Mouse (Mus musculus) kidney, embryonic 16.5 days (tissue): Measurements from ENCODE around the gene Cbx1. TPM values are rescaled to one million over a fixed set of nuclear protein-coding genes. Genes with fewer than 3 reads are reported as not detected.
"Not testable (repeated sequence)": the region's sequence is repeated elsewhere in the genome, so short reads cannot be mapped to it uniquely, and the experiment has no call there.

ENCODE experiments used
- ATAC-seq: fragments of 200-750 bp; cut with Nextera tagmentation; 2 replicates; pipeline ENCODE4 v1.8.0; 2017; ENCODE audit warnings: moderate TSS enrichment; ENCODE audit not compliant: low FRiP score, low TSS enrichment
- H3K27ac ChIP-seq: fragments of 300-500 bp; sonication (generic); 2 replicates; pipeline ENCODE4 v1.5.1; 2014; ENCODE audit warnings: low read length
- H3K27me3 ChIP-seq: fragments of 300-500 bp; sonication (generic); 2 replicates; pipeline ENCODE4 v1.6.1; 2014; ENCODE audit warnings: low read length, control low read depth, mixed read lengths; ENCODE audit not compliant: insufficient read depth
- H3K36me3 ChIP-seq: fragments of 300-500 bp; sonication (generic); 2 replicates; pipeline ENCODE4 v1.6.1; 2014; ENCODE audit warnings: low read length, control low read depth, mixed read lengths; ENCODE audit not compliant: insufficient read depth
- H3K4me1 ChIP-seq: fragments of 300-500 bp; sonication (generic); 2 replicates; pipeline ENCODE4 v1.6.1; 2014; ENCODE audit warnings: low read length, control low read depth, mixed read lengths; ENCODE audit not compliant: insufficient read depth
- H3K4me2 ChIP-seq: fragments of 300-500 bp; sonication (generic); replicated peaks from 2 replicates; pipeline ENCODE4 v1.6.1; 2014; ENCODE audit warnings: low read depth, low read length
- H3K4me3 ChIP-seq: fragments of 300-500 bp; sonication (generic); 2 replicates; pipeline ENCODE4 v1.5.1; 2014; ENCODE audit warnings: mild to moderate bottlenecking, low read length
- H3K9ac ChIP-seq: fragments of 300-500 bp; sonication (generic); replicated peaks from 2 replicates; pipeline ENCODE4 v1.6.1; 2014; ENCODE audit warnings: low read length
- H3K9me3 ChIP-seq: fragments of 300-500 bp; sonication (generic); 2 replicates; pipeline ENCODE4 v1.6.1; 2016; ENCODE audit warnings: low read length, control low read depth
- WGBS: fragments of 180-500 bp; shearing (Covaris S2); extraction: QIAGEN DNeasy Blood & Tissue Kit; methylation state at CpG from one replicate; pipeline ENCODE4 v1.1.7; 2014; 5-methylcytosine and 5-hydroxymethylcytosine counted together
- polyA plus RNA-seq: library from polyadenylated mRNA; unstranded; fragments of >200 nt; fragmentation: Nextera tagmentation; extraction: Ambion mirVana; gene quantifications from 2 replicates; pipeline ENCODE4 v1.2.1, GENCODE M21; 2015

Cbx1 gene
- polyA plus RNA-seq, 1 experiment from 2014 or later = 109 TPM

GRCm38 (mm10) chr11:96808066-96808465 lies 19.1 kb downstream of the Cbx1 start:
- Histone ChIP-seq H3K4me2 (no peak overlapping the region), H3K4me3 (no peak overlapping the region), H3K27ac (no peak overlapping the region), H3K4me1 (no peaks in the 10 kb centered on the region), H3K27me3 (no peaks in the 10 kb centered on the region), H3K9ac (no peak overlapping the region), H3K9me3 (no peaks in the 10 kb centered on the region), H3K36me3 (peaks cover 83% of the 10 kb centered on the region)
- 68% methylated on average over 1 of the region's 1 CpGs for WGBS
- ATAC-seq = no peak

- Histone ChIP-seq H3K4me1 (no peaks in the 10 kb centered on the region), H3K9me3 (no peaks in the 10 kb centered on the region), H3K27me3 (no peaks in the 10 kb centered on the region), H3K27ac (no peak overlapping the region), H3K4me2 (no peak overlapping the region), H3K36me3 (peaks cover 78% of the 10 kb centered on the region), H3K9ac (no peak overlapping the region), H3K4me3 (no peak overlapping the region)
- no peak for ATAC-seq
- WGBS = 87% methylated on average over 6 of the region's 6 CpGs
Observed at GRCm38 (mm10) chr11:96809562-96810235, 20.8 kb downstream of the Cbx1 start.

GRCm38 (mm10) chr11:96811188-96811587 lies 22.3 kb downstream of the Cbx1 start:
- not testable (repeated sequence) for ATAC-seq, H3K9me3 ChIP-seq, H3K27ac ChIP-seq, H3K4me2 ChIP-seq, H3K9ac ChIP-seq, H3K4me1 ChIP-seq, H3K27me3 ChIP-seq, H3K4me3 ChIP-seq
- H3K36me3 ChIP-seq = peaks cover 76% of the 10 kb centered on the region
- WGBS = 88% methylated on average over 1 of the region's 1 CpGs

GRCm38 (mm10) chr11:96813455-96813854 lies 24.5 kb downstream of the Cbx1 start:
- Histone ChIP-seq H3K36me3 (peaks cover 86% of the 10 kb centered on the region), H3K4me3 (no peak overlapping the region), H3K4me1 (no peaks in the 10 kb centered on the region), H3K9me3 (no peaks in the 10 kb centered on the region), H3K27ac (no peak overlapping the region), H3K27me3 (no peaks in the 10 kb centered on the region), H3K9ac (no peak overlapping the region), H3K4me2 (no peak overlapping the region)
- WGBS = 67% methylated on average over 4 of the region's 4 CpGs
- ATAC-seq = no peak

- ATAC-seq = no peak
- H3K36me3 ChIP-seq = peaks cover 86% of the 10 kb centered on the region
Observed at GRCm38 (mm10) chr11:96813920-96814319, 25.0 kb downstream of the Cbx1 start.

GRCm38 (mm10) chr11:96814443-96814842 lies 25.5 kb downstream of the Cbx1 start:
- H3K27ac ChIP-seq = no peak overlapping the region

More at GRCm38 (mm10) chr11:96813920-96814319, 25.0 kb downstream of the Cbx1 start:
- H3K9ac ChIP-seq = no peak overlapping the region
- H3K4me3 ChIP-seq = no peak overlapping the region
- H3K9me3 ChIP-seq = no peaks in the 10 kb centered on the region
- WGBS = 86% methylated on average over 5 of the region's 5 CpGs
- no peak overlapping the region for H3K27ac ChIP-seq
- no peak overlapping the region for H3K4me2 ChIP-seq
- no peaks in the 10 kb centered on the region for H3K27me3 ChIP-seq
- H3K4me1 ChIP-seq = no peaks in the 10 kb centered on the region

GRCm38 (mm10) chr11:96815895-96816294 lies 27.0 kb downstream of the Cbx1 start:
- Histone ChIP-seq H3K9me3 (no peaks in the 10 kb centered on the region), H3K27ac (no peak overlapping the region), H3K9ac (no peak overlapping the region), H3K4me2 (no peak overlapping the region), H3K27me3 (no peaks in the 10 kb centered on the region), H3K36me3 (peaks cover 86% of the 10 kb centered on the region), H3K4me3 (no peak overlapping the region), H3K4me1 (no peaks in the 10 kb centered on the region)
- 96% methylated on average over 2 of the region's 2 CpGs for WGBS
- no peak for ATAC-seq

More at GRCm38 (mm10) chr11:96814443-96814842, 25.5 kb downstream of the Cbx1 start:
- H3K9me3 ChIP-seq = no peaks in the 10 kb centered on the region
- no peaks in the 10 kb centered on the region for H3K4me1 ChIP-seq
- H3K4me3 ChIP-seq = no peak overlapping the region
- ATAC-seq = no peak
- H3K27me3 ChIP-seq = no peaks in the 10 kb centered on the region
- WGBS = 82% methylated on average over 2 of the region's 2 CpGs
- peaks cover 85% of the 10 kb centered on the region for H3K36me3 ChIP-seq
- H3K4me2 ChIP-seq = no peak overlapping the region
- H3K9ac ChIP-seq = no peak overlapping the region

- 90% methylated on average over 1 of the region's 1 CpGs for WGBS
- Histone ChIP-seq H3K36me3 (peaks cover 86% of the 10 kb centered on the region), H3K4me1 (no peaks in the 10 kb centered on the region), H3K4me3 (no peak overlapping the region), H3K4me2 (no peak overlapping the region), H3K9ac (no peak overlapping the region), H3K9me3 (no peaks in the 10 kb centered on the region), H3K27ac (no peak overlapping the region), H3K27me3 (no peaks in the 10 kb centered on the region)
- ATAC-seq = no peak
Observed at GRCm38 (mm10) chr11:96816494-96816893, 27.6 kb downstream of the Cbx1 start.

- no peaks in the 10 kb centered on the region for H3K27me3 ChIP-seq
- no peak overlapping the region for H3K4me2 ChIP-seq
- H3K4me3 ChIP-seq = no peak overlapping the region
- H3K9ac ChIP-seq = no peak overlapping the region
- ATAC-seq = no peak
- WGBS = 87% methylated on average over 5 of the region's 5 CpGs
- peaks cover 86% of the 10 kb centered on the region for H3K36me3 ChIP-seq
- H3K27ac ChIP-seq = no peak overlapping the region
- no peaks in the 10 kb centered on the region for H3K4me1 ChIP-seq
- H3K9me3 ChIP-seq = no peaks in the 10 kb centered on the region
Observed at GRCm38 (mm10) chr11:96816979-96817378, 28.1 kb downstream of the Cbx1 start.

GRCm38 (mm10) chr11:96818128-96818710 lies 29.3 kb downstream of the Cbx1 start:
- Histone ChIP-seq H3K4me2 (no peak overlapping the region), H3K27me3 (no peaks in the 10 kb centered on the region), H3K4me1 (peaks cover 8% of the 10 kb centered on the region), H3K27ac (no peak overlapping the region), H3K4me3 (no peak overlapping the region), H3K9ac (no peak overlapping the region), H3K9me3 (no peaks in the 10 kb centered on the region), H3K36me3 (peaks cover 77% of the 10 kb centered on the region)
- 81% methylated on average over 8 of the region's 8 CpGs for WGBS
- no peak for ATAC-seq
